Mouse (Mus musculus): Measurements from ENCODE around the gene Ell.

GRCm38 (mm10) chr8:70539077-70539813 is at the start of gene Ell:
- TF ChIP-seq CTCF (IDR thresholded peaks at IDR 0.05; ENCODE audit: insufficient read depth, low read length), result no peak
- TF ChIP-seq POLR2A (IDR thresholded peaks at IDR 0.05; ENCODE audit: borderline replicate concordance, extremely low read depth, low read depth, low read length), result peak; percentile 93; the same call in 1 of the 2 replicates
